Mouse (Mus musculus) kidney, postnatal 25 days (tissue): Measurements from ENCODE around the gene Mbtps1.

Experiments used
- DNase-seq, 2 experiments: peaks; one replicate each; pipeline ENCODE4 v3.0.0; 2021; ENCODE audit warnings: mixed read lengths in 2 of 2

The Mbtps1 gene

GRCm38 (mm10) chr8:119501598-119501997, 56.9 kb downstream of the Mbtps1 start, which contains the start of gene Slc38a8:
Gene Slc38a8 (minus strand): TSS chr8:119501698.
- no peak for DNase-seq

- no peak for DNase-seq
Observed at GRCm38 (mm10) chr8:119499836-119500235, 58.7 kb downstream of the Mbtps1 start.

- peak; percentile 62 to 64 for DNase-seq
Observed at GRCm38 (mm10) chr8:119496848-119497247, 61.7 kb downstream of the Mbtps1 start.

GRCm38 (mm10) chr8:119487093-119487492, 71.4 kb downstream of the Mbtps1 start:
- peak; percentile 24 to 62 for DNase-seq

- DNase-seq: no peak
Observed at GRCm38 (mm10) chr8:119484145-119484896, 74.2 kb downstream of the Mbtps1 start.

- no peak for DNase-seq
Observed at GRCm38 (mm10) chr8:119478684-119479083, 79.9 kb downstream of the Mbtps1 start.

GRCm38 (mm10) chr8:119468091-119468490, 90.4 kb downstream of the Mbtps1 start:
- no peak for DNase-seq

- no peak for DNase-seq
Observed at GRCm38 (mm10) chr8:119466794-119467193, 91.7 kb downstream of the Mbtps1 start.

- no peak for DNase-seq
Observed at GRCm38 (mm10) chr8:119466105-119466504, 92.4 kb downstream of the Mbtps1 start.

- no peak for DNase-seq
Observed at GRCm38 (mm10) chr8:119463709-119464108, 94.8 kb downstream of the Mbtps1 start.

- no peak for DNase-seq
Observed at GRCm38 (mm10) chr8:119461356-119461755, 97.2 kb downstream of the Mbtps1 start.

- no peak for DNase-seq
Observed at GRCm38 (mm10) chr8:119459724-119460123, 98.8 kb downstream of the Mbtps1 start.
